Mouse (Mus musculus) brain, embryonic 14.5 days (tissue): ENCODE results near the gene Anxa5. TPM values are rescaled to one million over a fixed set of nuclear protein-coding genes. Genes with fewer than 3 reads are reported as not detected.
A peak's percentile ranks its signal among the peaks of the same experiment; 100 is the strongest.

ENCODE experiments used
- DNase-seq: peaks from one replicate; pipeline ENCODE4 v3.0.0-alpha.2; 2011; ENCODE audit warnings: low read depth
- CTCF ChIP-seq: fragments of 200-500 bp; IDR thresholded peaks from 2 replicates; pipeline ENCODE4 v1.5.1; 2012; ENCODE audit warnings: inconsistent platforms, mild to moderate bottlenecking, moderate library complexity, borderline replicate concordance; ENCODE audit not compliant: insufficient read depth, insufficient read length; ENCODE audit errors: extremely low read depth
- POLR2A ChIP-seq: fragments of 200-500 bp; IDR thresholded peaks from 2 replicates; pipeline ENCODE4 v1.6.1; 2012; ENCODE audit warnings: mild to moderate bottlenecking, inconsistent platforms, borderline replicate concordance; ENCODE audit not compliant: poor library complexity, insufficient read depth, insufficient read length, severe bottlenecking; ENCODE audit errors: extremely low read depth
- polyA plus RNA-seq: library from polyadenylated mRNA; depleted of rRNA; stranded (reverse); fragments of >200 nt; gene quantifications from 2 replicates; pipeline ENCODE4 v1.2.3, GENCODE M21; 2012

Anxa5 gene
- polyA plus RNA-seq, 1 experiment: 66.1 TPM

DNA sequence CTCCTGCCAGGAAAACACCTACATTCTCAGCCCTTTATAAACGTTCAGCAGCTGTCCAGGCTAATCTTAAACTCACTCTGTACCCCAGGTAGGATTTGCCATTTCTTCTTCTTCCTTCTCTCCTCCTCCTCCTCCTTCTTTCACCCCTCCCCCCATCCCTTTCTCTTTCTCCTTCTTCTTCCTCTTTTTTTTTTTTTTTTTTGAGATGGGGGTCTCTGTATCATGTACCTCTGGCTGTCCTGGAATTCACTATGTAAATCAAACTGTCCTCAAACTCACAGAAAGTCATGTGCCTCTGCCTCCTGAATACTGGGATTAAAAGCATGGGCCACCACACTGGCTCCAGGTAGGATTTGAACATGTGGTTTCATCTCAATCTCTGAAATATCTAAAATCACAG, 13.3 kb downstream of the Anxa5 start:
- DNase-seq: no peak

DNA sequence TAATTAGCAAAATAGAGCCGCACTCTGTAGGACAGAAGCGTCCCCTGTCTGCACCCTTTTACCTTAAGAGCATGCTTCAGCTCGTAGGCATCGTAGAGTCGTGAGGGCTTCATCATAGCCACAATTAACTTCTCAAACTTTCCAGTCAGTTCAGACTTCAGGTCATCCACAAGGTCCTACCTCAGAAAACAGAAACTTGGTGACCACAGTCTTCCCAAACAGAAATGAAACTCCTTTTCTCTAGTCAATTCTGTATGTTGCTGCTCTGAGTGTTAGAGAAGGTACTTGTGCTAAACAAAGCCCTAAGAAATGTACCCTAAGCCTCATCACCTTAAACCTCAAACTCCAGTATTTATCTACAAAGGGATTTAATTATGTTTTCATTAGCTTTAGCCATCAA, 13.9 kb downstream of the Anxa5 start:
- TF ChIP-seq POLR2A (no peak), CTCF (no peak)
- no peak for DNase-seq

More for the DNA sequence above, 13.3 kb downstream of the Anxa5 start:
- TF ChIP-seq CTCF: no peak
- TF ChIP-seq POLR2A: no peak

DNA sequence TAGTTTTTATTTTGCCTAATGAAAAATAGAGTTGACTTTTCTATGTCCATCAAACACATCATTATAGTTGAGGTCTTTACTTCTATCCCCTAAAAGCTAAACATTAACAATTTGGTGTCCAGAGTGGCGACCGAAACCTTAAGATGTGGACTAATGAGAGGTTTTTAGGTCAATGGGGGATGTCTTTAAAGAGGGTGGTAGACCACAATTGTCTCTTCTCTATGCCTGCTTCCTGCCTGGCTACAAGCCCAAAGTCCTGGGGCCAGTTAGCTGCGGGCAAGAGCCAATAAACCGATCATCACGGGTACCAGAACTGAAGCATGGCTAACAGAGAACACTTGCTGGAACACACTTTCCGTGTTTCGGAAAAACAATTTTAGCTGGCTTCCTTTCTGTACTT, 15.0 kb downstream of the Anxa5 start:
- no peak for TF ChIP-seq POLR2A
- DNase-seq: no peak

DNA sequence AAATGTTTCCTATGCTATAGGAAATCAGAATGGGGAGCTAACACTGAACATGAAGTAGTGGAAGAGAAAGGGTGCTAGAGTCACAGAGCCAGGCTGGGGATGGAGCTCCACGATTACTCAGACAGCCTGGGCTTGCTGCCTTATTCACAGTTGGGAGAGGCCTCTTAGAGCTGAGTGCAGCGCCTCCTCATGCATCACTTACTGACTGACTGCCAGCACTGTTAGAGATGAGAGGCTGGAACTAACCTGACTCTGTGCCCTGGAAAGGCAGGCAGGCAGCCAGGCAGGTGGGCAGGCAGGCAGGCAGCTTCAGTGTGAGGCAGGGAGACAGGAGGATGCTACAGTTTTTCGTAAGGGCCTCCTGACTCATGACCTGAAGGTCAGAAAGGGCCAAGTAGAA, 20.1 kb downstream of the Anxa5 start:
- no peak for DNase-seq

DNA sequence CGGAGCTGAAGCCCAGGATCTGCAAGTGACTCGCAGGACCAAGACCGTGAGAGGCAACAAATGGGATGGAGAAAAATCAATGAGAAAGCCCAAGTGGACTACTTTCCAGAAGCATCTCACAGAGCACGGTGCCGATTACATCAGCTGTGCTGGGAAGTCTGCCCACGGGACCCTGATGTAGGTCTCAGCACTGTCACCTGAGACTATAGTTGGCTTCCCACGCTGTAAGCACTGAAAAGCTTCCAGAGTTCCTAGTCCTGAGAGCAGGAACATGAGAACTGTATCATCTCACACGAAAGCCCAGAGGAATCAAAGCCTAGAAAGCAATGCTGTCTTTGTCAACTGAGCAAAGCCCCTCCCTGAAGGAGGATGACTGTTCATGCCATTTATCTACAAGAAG, 20.6 kb downstream of the Anxa5 start:
- DNase-seq: no peak
- TF ChIP-seq CTCF: no peak
- no peak for TF ChIP-seq POLR2A

More for the DNA sequence above, 20.1 kb downstream of the Anxa5 start:
- no peak for TF ChIP-seq CTCF

DNA sequence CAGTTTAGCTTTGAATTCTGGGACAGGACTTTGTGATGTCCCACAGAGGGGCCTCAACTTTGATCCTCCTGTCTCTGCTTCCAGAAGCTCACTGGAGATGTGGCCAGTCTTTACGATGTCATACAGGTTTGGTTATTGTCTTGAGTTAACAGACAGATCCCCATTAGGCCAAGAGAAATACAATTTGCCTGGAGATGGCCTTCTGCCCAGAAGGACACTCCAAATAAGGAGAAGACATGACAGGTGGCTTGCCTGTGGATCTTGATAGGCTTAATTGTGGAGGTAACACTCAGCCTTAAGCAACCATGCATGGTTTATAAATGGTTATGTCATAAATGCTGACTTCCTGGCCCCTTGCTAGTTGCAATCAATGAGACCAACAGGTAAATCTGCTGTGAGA, 23.2 kb downstream of the Anxa5 start:
- DNase-seq: no peak

DNA sequence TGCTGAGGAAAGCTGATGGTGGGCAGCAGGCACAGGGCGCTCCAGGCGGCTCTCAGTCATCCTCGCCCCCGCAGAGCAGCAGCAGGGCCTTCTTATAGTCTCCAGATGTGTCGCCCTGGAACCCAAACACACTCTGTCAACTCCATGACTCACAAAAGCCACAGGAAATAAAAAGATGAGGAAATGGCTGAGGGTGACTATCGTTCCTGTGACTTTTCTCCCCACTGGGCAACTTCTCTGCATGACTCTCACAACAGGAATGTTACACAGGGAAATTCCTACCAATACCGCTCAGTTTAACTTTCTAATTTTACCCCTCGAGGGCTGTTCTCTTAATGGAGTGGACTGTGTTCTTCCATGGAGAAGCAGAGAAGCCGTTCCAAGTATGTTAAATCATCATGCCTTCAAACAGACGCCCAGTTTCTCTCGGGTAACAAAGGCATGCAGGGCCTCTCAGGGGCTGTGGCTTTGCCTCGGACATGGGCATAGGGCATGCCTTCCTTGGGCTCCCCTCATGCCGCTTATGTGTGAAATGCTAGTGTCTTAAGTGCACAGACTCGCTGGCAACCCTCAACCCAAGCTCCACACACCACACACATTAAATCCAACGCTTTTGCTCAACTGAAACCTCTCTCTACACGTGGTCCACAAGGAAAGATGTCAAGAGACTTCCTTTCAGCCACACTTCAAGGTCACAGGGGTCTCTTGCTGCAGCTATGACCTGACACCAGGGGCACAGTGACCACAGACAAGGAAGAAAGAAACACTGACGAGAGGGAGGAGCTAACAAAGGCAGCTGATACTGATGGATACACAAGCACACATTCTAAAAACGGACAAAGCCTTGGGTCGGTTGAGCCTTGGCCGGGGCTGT, 26.2 kb downstream of the Anxa5 start:
- TF ChIP-seq CTCF: no peak
- TF ChIP-seq POLR2A: no peak
- DNase-seq: no peak

More for the DNA sequence above, 23.2 kb downstream of the Anxa5 start:
- TF ChIP-seq CTCF: no peak
- TF ChIP-seq POLR2A: no peak

DNA sequence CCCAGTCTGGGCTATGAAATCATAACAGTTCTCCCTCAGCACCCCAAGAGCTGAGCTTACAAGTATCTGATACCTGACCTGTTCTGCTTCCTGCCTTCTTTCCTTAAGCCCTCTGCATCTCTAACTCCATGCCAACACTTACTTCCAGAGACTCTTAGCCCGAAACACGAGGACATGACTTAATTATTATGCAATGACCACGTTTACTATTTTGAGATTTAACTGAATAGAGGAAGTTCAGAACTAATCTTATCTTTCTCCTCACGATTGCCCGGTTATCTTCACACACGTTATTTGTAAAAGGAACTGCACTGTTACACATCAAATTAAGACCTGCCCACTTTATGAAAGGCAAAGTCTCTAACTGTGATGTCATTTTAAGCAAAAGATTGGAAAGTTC, 28.8 kb downstream of the Anxa5 start:
- DNase-seq: no peak
- no peak for TF ChIP-seq POLR2A
- no peak for TF ChIP-seq CTCF

DNA sequence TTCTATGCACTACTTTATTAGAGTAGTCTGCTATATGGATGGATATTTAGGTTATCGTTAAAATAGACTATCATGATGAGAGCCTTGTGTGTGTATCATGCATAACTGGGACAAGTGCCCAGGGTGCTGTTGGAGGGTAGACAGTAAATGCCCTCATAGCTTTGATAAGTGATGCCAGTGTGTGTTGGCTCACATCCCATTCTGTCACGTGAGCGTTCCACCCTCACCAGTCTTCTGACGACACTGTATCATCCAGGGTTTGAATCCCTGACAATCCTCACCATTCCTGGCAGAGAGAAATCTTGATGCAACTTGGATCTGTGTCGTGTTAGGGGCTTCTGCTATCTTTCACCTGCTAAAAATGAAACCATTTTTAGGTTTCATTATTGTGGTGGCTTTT, 29.2 kb downstream of the Anxa5 start:
- DNase-seq: peak; percentile 18
- TF ChIP-seq CTCF (no peak), POLR2A (no peak)

DNA sequence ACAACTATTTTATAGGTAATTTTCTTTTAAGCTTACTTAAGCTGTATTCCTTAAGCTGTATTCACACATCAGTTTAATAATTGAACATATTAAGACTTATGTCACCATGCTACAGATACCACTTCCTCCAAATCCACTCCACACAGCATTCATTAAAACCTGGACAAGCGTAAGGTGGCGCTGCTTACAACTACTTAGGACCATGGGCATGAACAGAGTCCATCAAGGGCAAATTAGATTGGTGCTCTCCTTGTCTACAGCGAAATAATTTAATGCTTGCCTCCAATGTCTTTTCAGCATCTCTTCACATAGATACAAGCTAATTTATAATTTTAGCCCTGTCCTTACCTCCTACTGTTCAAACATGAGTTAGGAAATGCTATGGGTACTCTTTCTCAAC, 29.7 kb downstream of the Anxa5 start:
- no peak for TF ChIP-seq POLR2A

DNA sequence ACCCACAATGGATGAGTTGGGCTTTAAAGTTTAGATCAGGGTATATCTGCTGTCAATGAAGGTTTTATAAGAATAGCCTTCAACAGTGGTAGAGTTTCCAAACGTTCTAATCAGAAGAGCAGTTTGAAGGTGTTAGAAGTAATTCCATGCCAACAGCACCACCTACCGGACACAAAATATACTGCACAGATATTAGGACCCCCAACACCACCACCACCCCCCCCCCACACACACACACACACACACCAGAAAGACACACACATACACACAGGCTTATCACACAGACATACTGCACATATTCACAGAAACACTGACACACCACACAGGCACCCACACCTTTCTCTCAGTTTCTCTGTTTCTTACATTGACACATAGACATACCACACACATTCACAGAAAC, 33.3 kb downstream of the Anxa5 start:
- DNase-seq: peak; percentile 80

More for the DNA sequence above, 29.7 kb downstream of the Anxa5 start:
- DNase-seq: no peak

DNA sequence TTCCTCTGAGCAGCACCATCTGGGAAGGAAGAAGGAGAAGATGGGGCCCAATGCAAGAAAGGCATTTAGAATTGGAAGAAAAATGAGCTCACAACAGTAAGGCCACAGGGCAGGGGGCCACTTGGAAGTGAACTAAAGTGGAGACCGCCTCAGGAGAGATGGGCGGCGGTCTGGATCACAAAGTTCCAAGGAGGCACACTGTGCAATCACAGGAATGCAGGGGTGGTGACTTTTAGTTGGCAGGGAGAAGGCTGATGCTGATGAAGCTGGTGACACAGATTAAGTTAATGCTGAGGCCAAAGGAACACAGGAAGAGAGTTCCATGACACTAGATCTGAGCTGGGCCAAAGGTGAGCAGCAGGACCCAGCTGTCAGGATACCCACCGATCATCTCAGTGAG, 35.4 kb downstream of the Anxa5 start:
- no peak for TF ChIP-seq POLR2A
- TF ChIP-seq CTCF: no peak
- DNase-seq: no peak

More for the DNA sequence above, 33.3 kb downstream of the Anxa5 start:
- TF ChIP-seq POLR2A: no peak
- TF ChIP-seq CTCF: peak; percentile 69; the same call in 1 of the 2 replicates
